Mouse (Mus musculus) hindbrain, embryonic 11.5 days (tissue): ENCODE data around the gene Cacng1. TPM values are rescaled to one million over a fixed set of nuclear protein-coding genes. Genes with fewer than 3 reads are reported as not detected.

Experiments used
- ATAC-seq: fragments of 200-750 bp; cut with Nextera tagmentation; 2 replicates; pipeline ENCODE4 v1.8.0; 2017; ENCODE audit warnings: mild to moderate bottlenecking, moderate TSS enrichment, moderate library complexity; ENCODE audit not compliant: low FRiP score
- DNase-seq: peaks from one replicate; pipeline ENCODE4 v3.0.0-alpha.2; 2015; ENCODE audit warnings: low spot score
- H3K27ac ChIP-seq: fragments of 300-500 bp; sonication (generic); 2 replicates; pipeline ENCODE4 v1.5.1; 2014; ENCODE audit warnings: mild to moderate bottlenecking, low read depth, low read length
- H3K27me3 ChIP-seq: fragments of 300-500 bp; sonication (generic); 2 replicates; pipeline ENCODE4 v1.6.1; 2014; ENCODE audit warnings: mild to moderate bottlenecking, low read length, moderate library complexity, mixed read lengths; ENCODE audit not compliant: control insufficient read depth, insufficient read depth
- H3K36me3 ChIP-seq: fragments of 300-500 bp; sonication (generic); 2 replicates; pipeline ENCODE4 v1.6.1; 2014; ENCODE audit warnings: mild to moderate bottlenecking, low read length, moderate library complexity, mixed read lengths; ENCODE audit not compliant: control insufficient read depth, insufficient read depth
- H3K4me1 ChIP-seq: fragments of 300-500 bp; sonication (generic); replicated peaks from 2 replicates; pipeline ENCODE4 v1.6.1; 2014; ENCODE audit warnings: low read length, mixed read lengths; ENCODE audit not compliant: control insufficient read depth, insufficient read depth
- H3K4me2 ChIP-seq: fragments of 300-500 bp; sonication (generic); replicated peaks from 2 replicates; pipeline ENCODE4 v1.6.1; 2014; ENCODE audit warnings: mild to moderate bottlenecking, low read depth, low read length
- H3K4me3 ChIP-seq: fragments of 300-500 bp; sonication (generic); 2 replicates; pipeline ENCODE4 v1.5.1; 2014; ENCODE audit warnings: low read depth, low read length
- H3K9ac ChIP-seq: fragments of 300-500 bp; sonication (generic); 2 replicates; pipeline ENCODE4 v1.6.1; 2014; ENCODE audit warnings: low read depth, low read length
- H3K9me3 ChIP-seq: fragments of 300-500 bp; sonication (generic); 2 replicates; pipeline ENCODE4 v1.6.1; 2016; ENCODE audit warnings: low read length; ENCODE audit not compliant: control insufficient read depth
- whole genome bisulfite sequencing: fragments of 180-500 bp; shearing (Covaris S2); extraction: QIAGEN DNeasy Blood & Tissue Kit; methylation state at CpG from one replicate; pipeline ENCODE4 v1.1.7; 2014; 5-methylcytosine and 5-hydroxymethylcytosine counted together
- polyA plus RNA-seq: library from polyadenylated mRNA; unstranded; fragments of >200 nt; fragmentation: Nextera tagmentation; extraction: Ambion mirVana; gene quantifications from 2 replicates; pipeline ENCODE4 v1.2.1, GENCODE M21; 2014

Gene Cacng1
- polyA plus RNA-seq, 1 experiment from 2014 or later: 0.36 TPM

DNA sequence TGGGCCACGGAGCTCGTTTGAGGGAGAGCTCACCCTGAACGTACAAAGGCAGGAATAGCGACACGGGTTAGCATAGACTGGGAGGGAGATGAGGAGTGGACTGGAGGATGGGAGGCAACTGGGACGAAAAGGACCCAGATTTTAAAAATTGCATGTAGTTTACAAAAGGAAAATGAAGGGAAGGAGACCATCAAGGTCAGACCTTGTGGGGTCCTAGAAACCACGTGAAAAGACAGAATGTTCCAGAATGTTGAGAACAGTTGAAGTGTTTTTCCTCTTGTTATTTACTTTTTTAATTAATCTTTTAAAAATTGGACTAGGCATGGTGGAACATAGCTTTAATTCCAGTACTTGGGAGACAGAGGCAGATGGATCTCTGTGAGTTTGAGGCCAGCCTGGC lies 4.7 kb upstream of the Cacng1 start:
- H3K4me3 ChIP-seq: no peak overlapping the region

DNA sequence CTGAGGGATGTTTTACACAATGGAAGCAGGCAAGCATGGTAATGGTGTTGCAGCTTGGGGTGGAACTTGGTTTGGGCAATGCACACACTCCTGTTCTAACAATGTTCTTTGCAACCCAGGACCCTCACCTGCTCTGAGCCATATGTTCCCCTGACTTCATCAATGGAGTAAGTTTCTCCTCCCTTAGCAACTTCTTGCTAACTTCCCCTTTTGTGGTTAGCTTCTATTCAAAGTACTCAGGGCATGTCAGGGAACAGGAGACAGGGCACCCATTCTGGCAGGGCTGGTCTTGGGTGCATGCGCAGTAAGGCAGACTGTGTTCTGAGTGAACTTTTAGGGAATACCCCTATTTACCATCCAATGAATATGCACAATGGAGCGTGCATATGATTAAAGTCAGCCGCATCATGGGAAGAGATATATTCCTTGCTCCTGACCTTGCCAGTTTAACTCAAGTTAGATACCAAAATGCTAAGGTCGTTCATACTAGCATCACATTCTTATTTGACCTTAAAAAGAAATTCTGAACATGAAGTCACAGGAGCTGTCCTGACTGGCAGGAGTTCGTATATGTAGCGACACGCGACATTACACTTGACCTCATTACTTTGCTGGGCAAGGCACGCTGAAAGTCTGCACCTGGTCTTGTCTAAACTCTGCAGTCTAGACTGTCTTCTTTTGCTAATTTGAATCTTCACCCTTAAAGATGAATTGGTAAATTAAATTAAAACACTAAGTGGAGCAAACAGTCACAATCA lies 4.1 kb upstream of the Cacng1 start:
- Histone ChIP-seq H3K4me2 (no peak overlapping the region), H3K9ac (no peak overlapping the region), H3K36me3 (no peaks in the 10 kb centered on the region), H3K4me1 (no peaks in the 10 kb centered on the region), H3K9me3 (no peaks in the 10 kb centered on the region), H3K4me3 (no peak overlapping the region), H3K27ac (no peak overlapping the region), H3K27me3 (no peaks in the 10 kb centered on the region)
- 92% methylated on average over 9 of the region's 9 CpGs for WGBS
- ATAC-seq (no peak), DNase-seq (no peak)

More for the DNA sequence above, 4.7 kb upstream of the Cacng1 start:
- no peaks in the 10 kb centered on the region for H3K4me1 ChIP-seq
- no peak overlapping the region for H3K4me2 ChIP-seq
- no peak overlapping the region for H3K27ac ChIP-seq
- H3K9me3 ChIP-seq: no peaks in the 10 kb centered on the region
- DNase-seq (no peak), ATAC-seq (no peak)
- 91% methylated on average over 7 of the region's 7 CpGs for WGBS
- no peaks in the 10 kb centered on the region for H3K27me3 ChIP-seq
- H3K9ac ChIP-seq: no peak overlapping the region
- H3K36me3 ChIP-seq: no peaks in the 10 kb centered on the region

DNA sequence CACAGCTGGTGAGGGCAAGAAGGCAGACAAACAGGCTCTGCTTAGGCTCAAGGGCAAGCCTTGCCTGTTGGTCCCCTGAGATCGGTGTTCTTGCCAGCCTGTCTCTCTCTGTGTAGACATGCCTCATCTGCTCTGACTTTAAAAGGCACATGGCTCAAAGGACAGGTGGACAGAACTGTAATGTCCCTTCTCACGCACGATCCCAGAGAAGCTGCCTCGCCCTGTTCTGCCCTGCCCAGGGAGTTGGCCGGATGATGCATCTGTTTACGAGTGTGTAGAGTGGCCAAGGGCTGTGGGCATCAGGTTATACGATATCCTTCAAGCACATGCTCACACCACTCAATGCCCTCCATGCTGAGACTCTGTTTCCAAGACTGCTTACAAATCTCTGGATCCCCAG lies 2.0 kb downstream of the Cacng1 start:
- no peak for DNase-seq
- Histone ChIP-seq H3K27ac (no peak overlapping the region), H3K36me3 (no peaks in the 10 kb centered on the region), H3K27me3 (no peaks in the 10 kb centered on the region), H3K9me3 (no peaks in the 10 kb centered on the region), H3K4me2 (no peak overlapping the region), H3K4me3 (no peak overlapping the region), H3K9ac (no peak overlapping the region), H3K4me1 (no peaks in the 10 kb centered on the region)
- ATAC-seq: no peak
- WGBS: 74% methylated on average over 7 of the region's 7 CpGs

DNA sequence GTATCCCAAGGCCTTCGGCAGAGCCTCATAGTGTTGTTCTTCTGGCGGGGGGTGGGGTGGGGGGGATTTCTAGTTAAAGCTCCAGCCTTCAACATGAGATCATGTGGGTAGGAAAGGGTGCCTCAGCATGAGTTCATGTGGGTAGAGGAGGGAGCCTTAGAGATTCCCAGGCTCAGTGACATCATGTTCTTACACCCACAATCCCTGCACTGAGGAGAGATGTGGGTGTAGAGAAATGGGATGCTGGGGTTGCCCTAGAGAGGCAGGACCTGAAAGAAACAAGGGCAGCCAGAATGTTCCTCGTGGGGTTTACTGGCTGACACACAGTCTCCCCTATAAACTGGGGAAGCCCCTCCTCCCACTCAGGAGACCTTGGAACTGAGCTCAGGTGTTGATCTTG lies 5.9 kb downstream of the Cacng1 start:
- Histone ChIP-seq H3K36me3 (no peaks in the 10 kb centered on the region), H3K27ac (no peak overlapping the region), H3K4me1 (no peaks in the 10 kb centered on the region), H3K4me3 (no peak overlapping the region), H3K9me3 (no peaks in the 10 kb centered on the region), H3K9ac (no peak overlapping the region), H3K4me2 (no peak overlapping the region), H3K27me3 (no peaks in the 10 kb centered on the region)
- ATAC-seq (no peak), DNase-seq (no peak)
- WGBS: 78% methylated on average over 3 of the region's 3 CpGs

DNA sequence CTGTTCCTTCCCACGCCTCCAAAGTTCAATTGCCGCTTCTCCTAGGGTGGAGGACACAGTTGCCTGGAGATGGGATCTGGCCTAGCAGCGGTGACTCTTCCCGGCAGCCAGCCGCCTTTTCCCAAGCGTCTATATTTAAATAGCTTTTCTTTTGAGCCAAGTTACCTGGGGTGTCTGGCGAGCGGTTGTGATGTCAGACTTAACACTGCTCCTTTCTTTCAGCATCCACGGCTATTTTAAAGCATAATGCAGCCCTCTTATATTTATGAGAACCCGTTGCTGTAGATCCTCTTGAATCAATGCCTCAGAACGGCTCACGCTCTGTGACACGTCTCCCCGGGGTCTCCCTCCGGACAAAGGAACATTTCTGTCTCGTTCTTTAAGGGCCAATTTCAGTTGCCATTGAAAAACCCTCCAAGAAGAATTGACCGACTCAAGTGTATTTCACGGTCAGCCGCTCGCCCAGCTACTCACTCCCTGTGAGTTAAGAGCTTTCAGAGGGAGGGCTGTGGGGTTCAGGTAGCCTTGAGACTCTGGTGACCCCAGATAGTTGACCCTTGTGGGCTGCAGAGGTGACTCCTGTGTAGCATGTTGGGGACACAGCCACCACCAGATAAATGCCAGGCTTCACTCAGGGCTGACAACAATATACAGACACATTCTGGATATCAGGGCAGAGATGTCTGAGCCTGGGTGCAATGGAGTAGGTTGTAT lies 8.3 kb downstream of the Cacng1 start:
- H3K9ac ChIP-seq: 0 out of 2 replicates have a peak overlapping the region, but pooled peaks have one; percentile 27

DNA sequence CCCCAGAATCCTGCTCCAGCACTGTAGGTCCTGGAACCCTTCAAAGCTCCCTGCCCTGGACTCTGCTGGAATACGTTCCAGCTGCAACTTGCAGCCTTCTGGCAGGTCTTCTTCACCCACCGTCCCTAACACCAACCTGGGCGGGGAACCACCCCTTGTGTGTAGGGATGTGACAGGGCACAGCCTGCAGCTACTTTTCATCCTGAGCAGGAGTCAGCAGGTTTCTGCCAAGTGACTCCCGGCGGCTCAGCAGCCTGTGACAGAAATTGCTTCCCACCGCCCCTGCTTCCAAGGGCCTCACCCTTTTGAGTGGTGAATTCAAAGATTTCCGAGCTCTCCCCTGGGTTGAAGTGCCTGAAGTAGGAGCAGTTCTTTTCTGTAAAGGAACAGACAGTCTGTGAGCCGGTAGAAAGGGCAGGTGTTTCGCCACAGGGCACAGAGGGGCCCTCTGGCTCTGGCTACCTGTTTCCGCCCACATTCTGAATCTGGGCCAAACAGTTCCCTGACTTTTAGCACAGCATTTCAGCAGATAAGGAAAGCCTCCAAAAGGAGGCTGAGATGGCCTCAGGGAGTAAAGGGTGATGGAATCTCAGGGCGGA lies 10.7 kb downstream of the Cacng1 start:
- Histone ChIP-seq H3K27me3 (no peaks in the 10 kb centered on the region), H3K9me3 (no peaks in the 10 kb centered on the region), H3K27ac (no peak overlapping the region), H3K4me2 (no peak overlapping the region), H3K9ac (no peak overlapping the region), H3K4me1 (0 out of 2 replicates have a peak, but pooled peaks cover 3% of the 10 kb centered on the region), H3K36me3 (no peaks in the 10 kb centered on the region), H3K4me3 (no peak overlapping the region)
- 68% methylated on average over 11 of the region's 11 CpGs for WGBS
- ATAC-seq (no peak), DNase-seq (no peak)

More for the DNA sequence above, 8.3 kb downstream of the Cacng1 start:
- peak; percentile 76 for ATAC-seq
- Histone ChIP-seq H3K4me3 (no peak overlapping the region), H3K4me1 (0 out of 2 replicates have a peak, but pooled peaks cover 3% of the 10 kb centered on the region), H3K27ac (0 out of 2 replicates have a peak overlapping the region, but pooled peaks have one; percentile 60), H3K36me3 (no peaks in the 10 kb centered on the region), H3K27me3 (no peaks in the 10 kb centered on the region), H3K4me2 (no peak overlapping the region), H3K9me3 (no peaks in the 10 kb centered on the region)
- WGBS: 31% methylated on average over 20 of the region's 20 CpGs
- DNase-seq: peak; percentile 46

DNA sequence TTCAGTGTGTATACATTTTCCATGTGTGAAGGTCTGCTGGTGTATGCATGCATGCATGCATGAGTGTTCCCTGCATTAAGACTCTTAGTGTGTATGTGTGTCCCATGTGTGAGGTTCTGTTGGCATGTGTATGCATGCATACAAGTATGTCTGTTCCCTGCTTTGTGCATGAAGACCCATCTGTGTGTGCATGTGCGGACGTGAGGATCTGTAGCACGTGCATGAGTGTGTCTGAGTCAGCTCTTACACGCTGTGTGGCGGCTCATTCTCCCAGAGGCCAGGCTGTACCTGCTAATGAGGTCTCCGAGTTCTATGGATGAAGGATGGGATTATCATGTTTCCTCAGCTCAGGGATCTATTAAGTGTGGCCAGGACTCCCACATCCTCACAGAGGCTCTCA lies 11.3 kb downstream of the Cacng1 start:
- Histone ChIP-seq H3K36me3 (no peaks in the 10 kb centered on the region), H3K4me1 (0 out of 2 replicates have a peak, but pooled peaks cover 3% of the 10 kb centered on the region), H3K9me3 (no peaks in the 10 kb centered on the region), H3K4me3 (no peak overlapping the region), H3K27me3 (no peaks in the 10 kb centered on the region), H3K9ac (no peak overlapping the region), H3K4me2 (no peak overlapping the region), H3K27ac (no peak overlapping the region)
- WGBS: 87% methylated on average over 6 of the region's 6 CpGs
- ATAC-seq (no peak), DNase-seq (no peak)

DNA sequence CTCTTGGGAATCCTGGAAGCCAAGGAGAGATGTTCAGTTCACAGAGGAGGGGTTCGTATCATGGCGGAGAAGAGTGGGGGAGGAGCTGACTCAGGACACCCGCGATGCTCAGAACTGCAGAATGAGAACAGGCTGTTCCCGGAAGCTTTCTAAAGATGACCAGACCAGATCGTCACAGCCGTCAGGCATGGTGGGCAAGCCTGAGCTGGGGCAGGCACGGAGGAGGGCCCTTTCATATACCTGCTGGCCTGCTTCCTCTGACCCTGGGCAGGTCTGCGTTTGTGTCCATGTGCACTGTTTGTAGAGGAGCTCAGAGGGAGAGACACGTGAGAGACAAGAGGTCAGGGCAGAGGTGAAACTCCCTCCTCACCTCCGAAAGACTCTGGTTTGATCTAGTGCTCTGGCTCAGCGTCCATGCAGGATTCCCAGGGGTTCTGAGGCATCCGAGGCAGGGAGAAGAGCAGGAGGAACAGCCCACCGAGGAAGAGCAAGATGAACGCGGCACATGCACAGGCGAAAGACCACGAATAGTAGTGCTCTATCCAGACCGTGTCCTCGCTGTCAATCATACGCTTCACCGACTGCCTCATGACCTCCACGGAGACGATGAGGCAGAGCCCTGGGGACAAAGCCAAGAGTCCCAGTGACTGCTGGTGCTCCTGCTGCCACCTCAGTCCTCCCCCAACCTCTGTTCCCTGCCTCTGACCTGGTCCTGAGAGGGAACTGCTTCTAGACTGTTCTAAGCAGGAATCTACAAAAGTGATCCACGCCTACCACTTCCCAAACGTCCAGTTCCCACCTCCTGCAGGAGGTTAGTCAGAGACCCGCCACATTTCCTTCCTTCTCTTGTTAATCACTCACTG lies 12.8 kb downstream of the Cacng1 start:
- H3K9me3 ChIP-seq: no peaks in the 10 kb centered on the region
- H3K4me3 ChIP-seq: no peak overlapping the region
- WGBS: 40% methylated on average over 27 of the region's 27 CpGs
- H3K9ac ChIP-seq: no peak overlapping the region
- ATAC-seq (no peak), DNase-seq (peak; percentile 32)
- H3K27ac ChIP-seq: no peak overlapping the region
- 0 out of 2 replicates have a peak, but pooled peaks cover 3% of the 10 kb centered on the region for H3K4me1 ChIP-seq
- no peaks in the 10 kb centered on the region for H3K27me3 ChIP-seq
- H3K4me2 ChIP-seq: 0 out of 2 replicates have a peak overlapping the region, but pooled peaks have one; percentile 1
- H3K36me3 ChIP-seq: no peaks in the 10 kb centered on the region
